Mouse (Mus musculus) C2C12 (cell line): Measurements from ENCODE around the gene Gap43.

Experiments used
- CTCF ChIP-seq: IDR thresholded peaks from one replicate; pipeline ENCODE4 v1.5.1; 2011; ENCODE audit not compliant: control insufficient read depth, insufficient read depth, insufficient read length
- MAX ChIP-seq: IDR thresholded peaks from one replicate; pipeline ENCODE4 v1.6.1; 2011; ENCODE audit warnings: mild to moderate bottlenecking, control low read depth
- MYOG ChIP-seq: IDR thresholded peaks from one replicate; pipeline ENCODE4 v1.6.1; 2011; ENCODE audit not compliant: control insufficient read depth, insufficient read length; ENCODE audit errors: extremely low read depth
- USF1 ChIP-seq: IDR thresholded peaks from one replicate; pipeline ENCODE4 v1.6.1; 2011; ENCODE audit warnings: low read depth, mild to moderate bottlenecking, control low read depth, moderate library complexity

GRCm38 (mm10) chr16:42265185-42265584 is 75.3 kb downstream of the Gap43 start:
- TF ChIP-seq CTCF: no peak
- TF ChIP-seq USF1: no peak
- no peak for TF ChIP-seq MYOG
- no peak for TF ChIP-seq MAX
